ENCODE assay signal across 8 mouse cellular contexts in genomic region chr9:81632736-81633436, GRCm38 (mm10). TPM values are rescaled to one million over a fixed set of nuclear protein-coding genes. Genes with fewer than 3 reads are reported as not detected.
A peak's percentile ranks its signal among the peaks of the same experiment; 100 is the strongest.
DNase-seq lines count a peak whose midpoint lies in the region; ATAC-seq and TF ChIP-seq lines count a peak whose summit lies in the region.

No protein-coding gene starts in this region.

- WGBS in lung, embryonic 14.5 days = under 1% methylated on average over 47 of the region's 47 CpGs
- WGBS in intestine, postnatal 0 days = under 1% methylated on average over 46 of the region's 47 CpGs
- under 1% methylated on average over 44 of the region's 47 CpGs for WGBS in liver, postnatal 0 days (ENCODE audit: insufficient replicate concordance)

- H3K4me3 ChIP-seq in lung, embryonic 14.5 days (ENCODE audit: low read depth, low read length) = peak overlapping the region; percentile 60
- H3K4me3 ChIP-seq in intestine, postnatal 0 days (ENCODE audit: low read depth, low read length) = peak overlapping the region; percentile 62
- peak overlapping the region; percentile 30 for H3K4me3 ChIP-seq in liver, postnatal 0 days (ENCODE audit: low read depth, low read length)

- peak; percentile 73 for ATAC-seq in lung, embryonic 14.5 days (ENCODE audit: insufficient read depth)
- ATAC-seq in frontal cortex, adult (ENCODE audit: low TSS enrichment) = peak; percentile 36
- ATAC-seq in intestine, postnatal 0 days = peak; percentile 17
- ATAC-seq in liver, postnatal 0 days = no peak; the same call in 1 of the 2 replicates
- no peak for ATAC-seq in monocyte, adult 5-6 weeks (replicated peaks; ENCODE audit: insufficient number of reproducible peaks, low FRiP score, low TSS enrichment, poor library complexity, severe bottlenecking)

- TF ChIP-seq POLR2A in brain, embryonic 14.5 days (IDR thresholded peaks at IDR 0.05; ENCODE audit: borderline replicate concordance, extremely low read depth, insufficient read depth, insufficient read length, poor library complexity, severe bottlenecking) = no peak

- TF ChIP-seq CTCF in lung, embryonic 14.5 days (IDR thresholded peaks at IDR 0.05; ENCODE audit: low read depth) = peak; percentile 33; the same call in 1 of the 2 replicates
- no peak for TF ChIP-seq CTCF in brain, embryonic 14.5 days (IDR thresholded peaks at IDR 0.05; ENCODE audit: borderline replicate concordance, extremely low read depth, insufficient read depth, insufficient read length)
- peak; percentile 32 for TF ChIP-seq CTCF in intestine, postnatal 0 days (IDR thresholded peaks at IDR 0.05; ENCODE audit: low read depth)
- TF ChIP-seq CTCF in liver, postnatal 0 days (IDR thresholded peaks at IDR 0.05; ENCODE audit: low read depth) = no peak

- H3K36me3 ChIP-seq in lung, embryonic 14.5 days (ENCODE audit: insufficient read depth) = no peaks in the 10 kb centered on the region
- no peaks in the 10 kb centered on the region for H3K36me3 ChIP-seq in intestine, postnatal 0 days (ENCODE audit: control insufficient read depth, insufficient read depth)
- no peaks in the 10 kb centered on the region for H3K36me3 ChIP-seq in liver, postnatal 0 days (replicated peaks; ENCODE audit: insufficient read depth, low read length)

- no peak overlapping the region; the same call in 1 of the 2 replicates for H3K27ac ChIP-seq in lung, embryonic 14.5 days (ENCODE audit: low read depth)
- H3K27ac ChIP-seq in intestine, postnatal 0 days (ENCODE audit: low read depth, low read length) = no peak overlapping the region
- no peak overlapping the region for H3K27ac ChIP-seq in liver, postnatal 0 days (ENCODE audit: low read depth)

- peak overlapping the region; percentile 100 for H3K4me2 ChIP-seq in lung, embryonic 14.5 days
- peak overlapping the region; percentile 100 for H3K4me2 ChIP-seq in intestine, postnatal 0 days (replicated peaks; ENCODE audit: low read depth)
- peak overlapping the region; percentile 66 for H3K4me2 ChIP-seq in liver, postnatal 0 days (ENCODE audit: low read depth, low read length)

- peaks cover 29% of the 10 kb centered on the region for H3K27me3 ChIP-seq in lung, embryonic 14.5 days (ENCODE audit: insufficient read depth, low read length)
- H3K27me3 ChIP-seq in intestine, postnatal 0 days (replicated peaks; ENCODE audit: control insufficient read depth, insufficient read depth, low read length) = peaks cover 38% of the 10 kb centered on the region
- H3K27me3 ChIP-seq in liver, postnatal 0 days (ENCODE audit: insufficient read depth, low read length) = peaks cover 45% of the 10 kb centered on the region

- peak; percentile 61 for DNase-seq in lung, embryonic 14.5 days
- no peak for DNase-seq in lung, postnatal 36 days
- DNase-seq in brain, embryonic 14.5 days (ENCODE audit: low read depth) = peak; percentile 59
- peak; percentile 14 for DNase-seq in liver, postnatal 0 days
- DNase-seq in right cerebral cortex, adult 2 months (ENCODE audit: low spot score in 2 of 2) = peak; percentile 31 to 61

- H3K9me3 ChIP-seq in lung, embryonic 14.5 days (ENCODE audit: low read depth, low read length) = no peaks in the 10 kb centered on the region
- no peaks in the 10 kb centered on the region for H3K9me3 ChIP-seq in intestine, postnatal 0 days (ENCODE audit: control insufficient read depth)
- no peaks in the 10 kb centered on the region for H3K9me3 ChIP-seq in liver, postnatal 0 days (ENCODE audit: low read length)

- no peak for TF ChIP-seq EP300 in liver, postnatal 0 days (IDR thresholded peaks at IDR 0.05; ENCODE audit: low read depth)

- peak overlapping the region; percentile 52 for H3K9ac ChIP-seq in lung, embryonic 14.5 days
- H3K9ac ChIP-seq in intestine, postnatal 0 days (ENCODE audit: low read depth, low read length) = peak overlapping the region; percentile 27; the same call in 1 of the 2 replicates
- H3K9ac ChIP-seq in liver, postnatal 0 days (replicated peaks) = no peak overlapping the region

- no peaks in the 10 kb centered on the region; the same call in 1 of the 2 replicates for H3K4me1 ChIP-seq in lung, embryonic 14.5 days (ENCODE audit: insufficient read depth)
- no peaks in the 10 kb centered on the region for H3K4me1 ChIP-seq in intestine, postnatal 0 days (replicated peaks; ENCODE audit: control insufficient read depth, insufficient read depth, low read length)
- 0 out of 2 replicates have a peak, but pooled peaks cover 2% of the 10 kb centered on the region for H3K4me1 ChIP-seq in liver, postnatal 0 days (ENCODE audit: insufficient read depth)

RNA-seq across cellular contexts. Expression of gene Htr1b, which starts 0.7 kb away (rescaled TPM):
- polyA plus RNA-seq in lung, embryonic 14.5 days (2014; fragmentation: Nextera tagmentation; extraction: Ambion mirVana) = 0.16 and 0.18 TPM in 2 replicates
- 3.2 and 5.5 TPM in 2 replicates for polyA plus RNA-seq in brain, embryonic 14.5 days (2012; rRNA removed)
- 0.16 and 0.17 TPM in 2 replicates for polyA plus RNA-seq in intestine, postnatal 0 days (2015; fragmentation: Nextera tagmentation; extraction: Ambion mirVana)
- not detected in 2 replicates for polyA plus RNA-seq in liver, postnatal 0 days (2015; fragmentation: Nextera tagmentation; extraction: Ambion mirVana)
- 0.29 to 1.2 TPM (median 0.67 TPM) in 3 replicates for total RNA-seq in monocyte, adult 5-6 weeks (2017)

Comparison
In these comparisons a context has a peak if more than half of its experiments do, and no peak if none do; other contexts are left out.
1. ATAC-seq: peak in lung, embryonic 14.5 days (single experiment), frontal cortex, adult (single experiment) and intestine, postnatal 0 days (single experiment); none in liver, postnatal 0 days (single experiment) and monocyte, adult 5-6 weeks (single experiment).
2. CTCF ChIP-seq: peak in lung, embryonic 14.5 days (single experiment) and intestine, postnatal 0 days (single experiment); none in brain, embryonic 14.5 days (single experiment) and liver, postnatal 0 days (single experiment).
3. Peak in every context shown above with its lines, with median percentiles within 50 percentile points of each other: H3K4me2 ChIP-seq and H3K4me3 ChIP-seq.